Mouse (Mus musculus) induced T-regulatory cell, adult 2 months (primary cell): ENCODE data around the gene Nicn1.

Source experiments
- DNase-seq: peaks from one replicate; pipeline ENCODE4 v3.0.0-alpha.2; 2012; ENCODE audit warnings: low read depth

Gene Nicn1

DNA sequence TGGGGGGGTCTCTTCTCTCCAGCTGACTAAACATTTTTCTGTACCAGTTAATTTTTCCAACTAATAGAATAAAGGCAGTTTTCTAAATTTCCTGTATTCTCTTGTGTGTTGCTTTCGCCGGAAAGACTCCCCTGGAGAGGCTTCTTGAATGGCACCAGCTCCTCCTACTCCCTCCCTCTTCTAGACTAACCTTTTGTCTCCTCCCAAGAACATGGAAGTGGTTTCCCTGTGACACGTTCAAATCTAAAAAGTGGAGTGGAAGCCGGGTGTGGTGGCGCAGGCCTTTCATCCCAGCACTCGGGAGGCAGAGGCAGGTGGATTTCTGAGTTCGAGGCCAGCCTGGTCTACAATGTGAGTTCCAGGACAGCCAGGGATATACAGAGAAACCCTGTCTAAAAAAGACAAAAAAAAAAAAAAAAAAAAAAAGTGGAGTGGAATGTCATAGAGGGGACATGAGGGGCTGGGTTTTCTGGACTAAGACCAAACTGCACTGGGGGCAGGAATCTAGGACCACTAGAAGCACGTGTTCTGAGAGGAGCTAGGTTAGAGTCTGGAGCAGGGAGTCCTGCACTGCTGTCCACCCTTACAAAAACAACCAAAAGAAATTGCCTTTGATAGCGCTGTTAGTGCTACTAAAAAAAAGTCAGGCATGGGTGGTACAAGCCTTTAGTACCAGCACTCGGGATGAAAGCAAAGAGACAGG, 47.8 kb downstream of the Nicn1 start:
- DNase-seq: no peak

DNA sequence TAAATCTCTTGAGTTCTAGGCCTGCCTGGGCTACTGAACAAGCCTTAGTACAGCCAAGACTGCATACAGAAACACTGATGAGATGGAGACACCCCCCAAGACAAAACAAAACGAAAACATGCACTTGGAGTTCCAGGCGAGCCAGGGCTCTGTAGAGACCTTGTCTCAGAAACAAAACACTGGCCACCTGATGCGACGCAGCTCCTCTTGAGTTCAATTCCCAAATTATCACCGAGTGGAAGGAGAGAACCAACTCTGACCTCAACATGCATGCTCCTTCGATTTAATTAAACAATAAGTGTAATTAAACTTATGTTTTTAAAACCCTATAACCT, 48.3 kb downstream of the Nicn1 start:
- DNase-seq: no peak

DNA sequence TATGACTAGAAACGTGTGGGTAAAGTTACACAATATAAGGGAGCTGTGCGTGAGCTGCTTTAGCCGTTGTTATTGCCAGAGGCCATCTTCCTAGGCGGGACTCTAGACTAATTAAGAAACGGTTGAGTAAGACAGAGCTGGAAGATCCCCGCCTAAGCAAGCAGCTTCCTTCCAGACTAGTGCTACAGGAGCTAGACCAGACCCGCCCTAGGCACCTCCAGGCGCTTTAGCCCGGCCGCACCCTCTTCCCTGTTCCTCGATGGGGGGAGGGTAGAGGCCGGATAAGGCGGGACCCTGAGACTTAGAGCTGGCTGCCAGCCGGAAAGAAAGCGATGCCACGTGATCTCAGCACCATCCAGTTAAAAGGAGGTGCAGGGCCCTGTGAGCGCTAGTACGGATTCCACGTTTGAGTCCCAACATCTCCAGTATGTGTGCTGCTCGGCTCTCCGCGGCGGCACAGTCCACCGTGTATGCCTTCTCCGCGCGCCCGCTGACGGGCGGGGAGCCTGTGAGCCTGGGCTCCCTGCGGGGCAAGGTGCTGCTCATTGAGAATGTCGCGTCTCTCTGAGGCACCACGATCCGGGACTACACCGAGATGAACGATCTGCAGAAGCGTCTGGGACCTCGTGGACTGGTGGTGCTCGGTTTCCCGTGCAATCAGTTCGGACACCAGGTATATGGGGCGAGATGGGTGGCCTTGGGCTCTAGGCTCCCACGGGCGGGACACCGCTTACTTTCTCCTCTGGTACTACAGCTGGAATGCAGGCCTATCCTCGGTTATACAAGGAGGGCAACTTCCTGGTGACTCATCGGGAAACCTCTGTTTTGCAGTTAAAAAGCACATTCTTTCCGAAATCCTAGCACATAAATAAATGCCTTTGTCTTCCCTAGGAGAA, 48.9 kb downstream of the Nicn1 start, which contains the start of gene Gpx1:
Gpx1 (plus strand) TSS at position 18 of the 896 bp plus-strand sequence.
- peak; percentile 96 for DNase-seq

DNA sequence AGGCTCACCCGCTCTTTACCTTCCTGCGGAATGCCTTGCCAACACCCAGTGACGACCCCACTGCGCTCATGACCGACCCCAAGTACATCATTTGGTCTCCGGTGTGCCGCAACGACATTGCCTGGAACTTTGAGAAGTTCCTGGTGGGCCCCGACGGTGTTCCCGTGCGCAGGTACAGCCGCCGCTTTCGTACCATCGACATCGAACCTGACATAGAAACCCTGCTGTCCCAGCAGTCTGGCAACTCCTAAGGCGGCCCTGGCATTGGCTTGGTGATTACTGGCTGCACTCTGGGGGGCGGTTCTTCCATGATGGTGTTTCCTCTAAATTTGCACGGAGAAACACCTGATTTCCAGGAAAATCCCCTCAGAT, 49.6 kb downstream of the Nicn1 start:
- no peak for DNase-seq

DNA sequence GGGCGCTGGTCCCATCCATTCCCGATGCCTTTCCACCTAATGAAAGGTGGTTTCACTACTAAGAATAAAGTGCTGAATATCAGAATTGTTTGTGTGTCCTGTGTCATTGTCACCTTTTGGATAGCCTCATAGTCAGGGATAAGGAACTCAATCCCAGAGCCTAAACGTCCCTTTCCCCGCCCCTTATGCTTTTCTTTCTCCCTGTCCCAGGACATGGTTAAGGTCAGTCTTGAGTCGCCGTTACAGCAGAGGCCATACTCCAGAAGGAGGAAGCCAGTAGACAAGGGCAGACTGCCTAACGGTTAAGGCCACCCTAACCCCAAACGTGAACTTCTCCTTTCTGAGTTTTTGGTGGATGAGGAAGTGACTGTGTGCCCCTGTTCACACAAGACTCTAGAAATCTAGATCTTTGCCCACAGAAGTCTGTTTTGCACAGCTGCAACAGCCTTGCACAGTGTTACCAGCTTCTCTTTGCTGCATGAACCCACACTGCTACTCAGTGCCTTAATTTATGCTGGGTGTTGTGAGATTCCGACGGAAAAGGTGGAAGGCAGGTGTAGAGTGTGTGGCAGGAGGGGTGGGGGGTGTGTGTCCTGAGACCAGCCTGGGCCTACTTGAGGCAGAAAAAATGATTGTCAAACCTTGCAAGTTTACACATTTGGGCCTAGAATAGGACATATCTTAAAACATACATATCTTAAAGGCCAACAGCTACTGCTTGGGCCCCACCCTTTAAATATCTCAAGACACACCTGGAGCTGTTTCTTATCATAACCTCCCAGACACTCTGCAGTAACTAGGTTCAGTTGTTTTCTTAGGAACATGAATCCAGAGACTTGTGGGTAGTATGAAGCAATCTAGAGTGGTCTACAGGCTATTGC, 50.3 kb downstream of the Nicn1 start:
- DNase-seq: peak; percentile 50

DNA sequence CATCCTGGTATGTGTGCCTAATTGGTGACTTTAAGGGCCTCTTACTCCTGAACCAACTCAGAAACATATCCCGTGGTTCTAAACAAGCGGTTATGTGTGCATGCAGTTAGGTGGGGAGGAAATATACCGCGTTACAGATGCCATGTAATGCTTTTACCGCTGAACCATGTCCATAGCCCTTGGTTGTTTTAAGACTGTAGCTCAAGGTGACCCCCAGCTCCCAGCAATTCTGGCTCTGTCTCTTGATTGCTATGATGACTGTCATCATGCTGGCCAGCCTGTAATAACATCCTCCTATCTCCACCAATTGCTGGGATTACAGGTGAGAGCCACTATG, 50.9 kb downstream of the Nicn1 start:
- DNase-seq: no peak

DNA sequence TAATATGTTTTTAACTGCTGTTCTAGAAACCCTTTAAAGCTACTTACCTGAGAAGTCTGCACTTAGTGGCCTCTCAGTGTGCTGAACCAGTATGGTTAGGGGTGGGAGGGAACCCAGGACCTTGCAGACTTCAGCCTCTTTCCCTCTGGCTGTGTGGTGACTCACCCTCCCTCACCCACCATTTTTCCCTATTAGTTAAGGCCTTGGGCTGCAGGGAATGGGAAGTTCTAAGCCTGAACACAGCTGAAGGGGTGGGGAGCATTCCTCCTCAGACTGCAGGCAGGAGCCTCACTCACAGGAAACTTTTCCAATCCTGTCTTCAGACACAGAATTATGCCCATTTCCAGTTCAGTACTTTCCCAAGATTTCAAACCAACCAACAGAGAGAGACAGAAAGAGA, 51.6 kb downstream of the Nicn1 start:
- no peak for DNase-seq

DNA sequence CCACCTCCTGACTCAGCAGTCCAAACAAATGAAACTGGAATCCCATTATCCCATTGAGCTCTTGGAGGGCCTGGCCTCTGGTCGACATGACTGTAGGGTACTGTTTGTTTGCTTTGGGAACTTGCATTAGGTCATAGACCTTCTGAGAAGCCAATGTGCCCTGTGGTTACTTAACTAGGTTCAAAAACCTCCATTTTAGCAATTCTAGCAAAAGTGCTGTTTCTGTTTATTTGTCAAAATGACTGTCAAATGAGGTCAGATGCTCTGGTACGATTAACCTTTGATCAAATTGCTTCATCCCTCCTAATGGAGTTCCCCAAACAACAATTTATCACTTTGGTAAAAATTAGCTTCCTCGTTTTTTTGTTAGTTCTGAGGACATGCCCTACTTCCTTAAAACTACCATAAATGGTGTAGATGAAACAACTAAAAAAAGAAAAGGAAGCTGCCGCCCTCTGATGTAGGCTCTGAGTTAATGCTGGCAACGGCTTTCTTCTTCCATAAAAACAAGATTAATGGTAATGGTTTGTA, 52.1 kb downstream of the Nicn1 start:
- peak; percentile 60 for DNase-seq

DNA sequence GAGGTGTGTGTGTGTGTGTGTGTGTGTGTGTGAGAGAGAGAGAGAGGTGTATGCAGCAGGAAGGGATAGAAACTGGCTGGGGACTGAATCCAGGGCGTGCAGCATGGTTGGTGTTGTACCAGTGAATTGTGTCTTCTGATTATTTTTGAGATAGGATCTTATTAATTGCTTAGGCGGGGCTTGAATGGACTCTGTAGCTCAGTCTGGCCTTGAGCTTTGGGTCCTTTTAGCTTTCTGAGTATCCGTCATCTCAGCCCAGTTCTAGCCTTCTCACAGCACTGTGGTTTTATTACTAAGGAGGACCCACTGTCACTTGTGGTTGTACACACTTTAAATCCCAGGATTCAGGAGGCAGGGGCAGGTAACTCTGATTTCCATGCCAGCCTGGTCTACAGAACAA, 53.1 kb downstream of the Nicn1 start:
- no peak for DNase-seq

DNA sequence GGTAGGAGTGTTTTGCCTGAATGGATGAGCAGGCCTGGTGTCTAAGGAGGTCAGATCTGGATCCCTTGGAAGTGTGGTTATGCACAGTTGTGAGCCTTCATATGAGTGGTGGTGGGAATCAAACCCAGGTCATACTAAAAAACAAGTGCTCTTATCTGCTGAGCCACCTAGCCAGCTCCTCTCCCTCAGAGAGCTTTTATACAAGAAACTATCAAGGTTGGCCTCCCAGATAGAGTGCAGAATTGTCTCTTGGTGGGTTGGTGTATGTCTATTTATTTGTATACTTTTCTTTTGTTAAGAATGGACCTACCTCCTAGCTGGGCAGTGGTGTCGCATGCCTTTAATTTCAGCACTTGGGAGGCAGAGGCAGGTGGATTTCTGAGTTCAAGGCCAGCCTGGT, 53.6 kb downstream of the Nicn1 start:
- DNase-seq: no peak

DNA sequence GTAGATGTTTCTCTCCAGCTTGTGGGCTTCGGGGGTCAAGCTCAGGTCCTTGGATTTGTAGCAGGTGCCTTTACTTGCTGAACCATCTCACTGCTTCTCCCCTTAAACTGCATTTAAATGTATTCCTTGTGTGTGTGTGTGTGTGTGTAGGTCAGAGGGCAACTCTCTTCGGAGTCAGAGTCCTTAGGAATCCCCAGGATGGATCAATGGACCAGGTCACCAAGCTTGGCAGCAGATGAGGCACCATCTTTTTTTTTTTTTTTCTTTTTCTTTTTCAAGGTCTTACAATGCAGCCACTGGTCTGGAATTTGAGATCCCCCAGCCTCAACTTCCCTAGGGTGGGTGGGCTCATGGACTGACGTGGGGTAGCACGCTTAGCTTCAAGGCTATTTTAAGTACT, 54.2 kb downstream of the Nicn1 start:
- no peak for DNase-seq
